Mouse (Mus musculus): ENCODE measurements around the gene Mapk10. TPM values are rescaled to one million over a fixed set of nuclear protein-coding genes. Genes with fewer than 3 reads are reported as not detected.
A peak's percentile ranks its signal among the peaks of the same experiment; 100 is the strongest.

Mapk10 gene
- total RNA-seq (2021): 9.3 and 9.8 TPM in 2 replicates
- long read RNA-seq, experiment 1, full-length matches to known transcripts: 1 of 6 reads
- long read RNA-seq, experiment 1, partial matches to known transcripts: 2 of 6 reads
- long read RNA-seq, experiment 1, other reads (novel, unspliced or antisense): 3 of 6 reads
- long read RNA-seq, experiment 2, partial matches to known transcripts: 2 of 3 reads
- long read RNA-seq, experiment 2, other reads (novel, unspliced or antisense): 1 of 3 reads

DNA sequence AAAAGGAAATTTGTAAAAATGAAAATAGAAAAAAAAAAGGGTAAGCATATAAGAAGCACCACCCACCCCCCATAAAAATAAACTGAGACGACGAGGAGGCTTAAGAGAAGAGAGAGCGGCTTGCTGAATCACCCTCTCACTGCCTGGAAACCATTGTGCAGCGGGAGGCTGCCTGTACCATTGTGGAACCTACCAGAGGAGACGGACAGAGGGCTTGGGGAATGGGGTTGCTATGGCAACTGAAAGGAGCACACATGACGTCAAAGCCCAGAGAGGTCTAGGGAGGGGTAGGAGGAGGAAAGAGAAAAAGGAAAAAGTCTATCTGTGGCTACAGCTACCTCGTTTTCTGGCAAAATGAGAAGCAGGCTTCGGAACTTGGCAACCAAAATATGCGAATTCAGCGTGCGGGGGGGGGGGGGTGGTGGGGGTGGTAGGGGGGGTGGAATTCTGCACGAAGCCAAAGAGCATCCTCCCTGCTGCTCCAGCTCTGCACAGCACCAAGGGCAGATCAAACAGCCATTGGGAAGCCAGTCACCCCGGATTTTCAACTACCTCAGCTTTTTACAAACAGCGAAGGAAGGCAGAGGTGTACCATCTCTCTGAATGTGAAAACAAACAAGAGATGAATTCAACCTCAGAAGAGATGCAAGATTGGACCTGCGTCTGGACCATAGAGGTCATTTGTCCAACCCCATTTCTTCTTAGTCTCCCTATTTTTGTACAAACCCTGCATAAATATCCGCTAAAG, at the start of gene Mapk10:
TSS of gene Mapk10 (minus strand) at position 234 of the 748 bp plus-strand sequence.
- DNase-seq: peak; percentile 72

DNA sequence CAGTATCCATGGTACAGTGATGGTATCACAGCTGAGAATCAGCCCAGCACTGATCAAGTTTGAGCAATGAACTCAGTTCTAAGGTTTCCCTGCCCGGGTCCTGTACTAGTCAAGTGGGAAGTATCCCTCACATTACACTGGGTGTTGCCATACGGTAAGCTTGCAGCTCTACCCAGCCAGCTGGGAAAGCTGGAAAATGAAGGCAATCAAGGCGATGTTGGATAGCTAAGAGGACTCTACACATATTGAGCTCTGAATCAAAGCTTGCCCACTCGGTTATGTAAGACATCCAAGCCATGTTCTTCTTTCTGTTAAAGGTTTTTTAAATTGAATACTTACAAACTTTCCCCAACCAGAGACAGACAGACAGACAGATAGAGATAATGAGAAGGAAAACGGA, 45.0 kb upstream of the Mapk10 start:
- no peak for DNase-seq

DNA sequence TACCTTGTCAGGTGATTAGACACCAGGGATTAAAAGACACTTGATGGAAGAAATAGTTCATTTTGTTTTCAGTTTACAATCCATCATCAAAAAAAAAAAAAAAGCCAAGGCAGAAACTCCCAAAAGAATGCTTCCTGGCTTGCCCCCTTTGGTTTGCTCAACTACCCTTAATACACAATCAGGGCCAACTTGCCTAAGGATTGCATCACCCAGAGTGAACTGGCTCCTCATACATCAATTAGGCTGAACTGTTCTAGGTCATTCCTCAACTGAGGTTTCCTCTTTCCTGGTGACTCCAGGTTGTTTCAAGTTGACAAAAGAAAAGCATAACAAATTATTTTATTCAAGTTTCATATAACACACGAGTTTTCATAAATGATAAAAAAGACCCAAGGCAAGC, 31.3 kb upstream of the Mapk10 start:
- no peak for DNase-seq

DNA sequence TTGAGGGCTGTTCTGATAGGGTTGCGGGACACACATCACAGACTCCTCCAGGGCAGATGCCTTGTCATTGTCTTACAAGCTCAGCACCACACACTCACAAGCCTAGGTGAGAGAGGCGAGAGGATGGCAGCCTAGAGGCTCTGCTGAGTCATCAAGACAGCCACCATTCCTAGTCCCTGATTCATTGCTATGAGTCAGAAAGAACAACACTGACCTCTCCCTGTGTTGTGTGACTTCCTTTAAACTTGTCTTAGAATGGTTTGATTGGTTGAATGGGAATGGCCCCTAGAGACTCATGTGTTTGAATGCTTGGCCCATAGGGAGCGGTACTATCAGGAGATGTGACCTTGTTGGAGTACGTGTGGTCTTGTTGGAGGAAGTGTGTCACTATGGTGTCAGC, 20.7 kb upstream of the Mapk10 start:
- peak; percentile 26 for DNase-seq

DNA sequence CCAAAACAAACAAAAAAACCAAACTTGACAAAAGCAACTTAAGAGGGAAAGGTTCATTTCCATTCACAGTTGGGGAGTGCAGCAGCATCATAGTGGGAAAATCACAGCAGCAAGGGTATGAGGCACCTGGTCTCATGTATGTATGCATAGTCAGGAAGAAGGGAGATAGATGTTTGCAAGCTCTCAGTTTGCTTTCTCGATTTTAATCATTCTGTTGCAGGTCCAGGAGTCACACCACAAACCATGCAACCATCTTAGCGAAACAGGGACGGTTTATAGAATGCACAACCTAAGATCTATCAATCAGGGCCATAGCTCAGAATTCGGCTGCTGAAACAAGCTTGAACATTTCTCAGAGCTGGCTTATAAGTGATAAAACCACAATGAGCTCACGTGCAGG, 19.2 kb upstream of the Mapk10 start:
- DNase-seq: no peak

DNA sequence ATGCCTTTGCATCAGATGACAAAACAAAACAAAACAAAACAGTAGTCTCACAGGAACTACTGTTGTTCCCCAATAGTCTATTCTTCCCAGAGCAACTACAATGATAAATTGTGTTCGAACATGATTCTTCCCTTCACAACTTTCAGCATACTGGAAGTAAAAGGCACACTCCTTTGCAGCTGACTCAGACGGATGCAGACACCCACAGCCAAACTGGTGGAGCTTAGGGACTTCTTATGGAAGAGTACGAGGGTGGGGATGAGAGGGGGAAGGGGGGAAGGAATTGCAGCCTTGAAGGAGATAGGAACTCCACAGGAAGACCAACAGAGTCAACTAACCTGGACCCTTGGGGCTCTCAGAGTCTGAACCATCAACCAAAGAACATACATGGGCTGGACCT, 18.2 kb upstream of the Mapk10 start:
- no peak for DNase-seq

DNA sequence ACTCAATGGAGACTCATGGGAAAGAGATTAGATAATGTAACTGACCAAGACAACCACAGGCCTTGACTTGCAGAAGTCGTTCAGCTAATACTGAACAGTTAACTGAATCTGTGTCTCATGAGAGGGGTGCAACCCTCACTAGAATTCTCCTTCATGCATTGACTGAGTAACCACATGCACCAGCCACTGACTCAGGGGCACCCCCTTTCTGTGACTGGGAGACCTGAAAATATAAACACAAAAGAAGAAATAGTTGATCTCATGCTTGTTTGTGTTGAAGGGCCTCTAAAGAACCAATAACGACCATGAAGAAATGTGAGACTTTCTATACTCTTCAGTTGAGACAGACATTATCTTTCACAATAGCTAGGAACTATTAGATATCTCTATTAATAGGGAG, 10.9 kb upstream of the Mapk10 start:
- DNase-seq: no peak

DNA sequence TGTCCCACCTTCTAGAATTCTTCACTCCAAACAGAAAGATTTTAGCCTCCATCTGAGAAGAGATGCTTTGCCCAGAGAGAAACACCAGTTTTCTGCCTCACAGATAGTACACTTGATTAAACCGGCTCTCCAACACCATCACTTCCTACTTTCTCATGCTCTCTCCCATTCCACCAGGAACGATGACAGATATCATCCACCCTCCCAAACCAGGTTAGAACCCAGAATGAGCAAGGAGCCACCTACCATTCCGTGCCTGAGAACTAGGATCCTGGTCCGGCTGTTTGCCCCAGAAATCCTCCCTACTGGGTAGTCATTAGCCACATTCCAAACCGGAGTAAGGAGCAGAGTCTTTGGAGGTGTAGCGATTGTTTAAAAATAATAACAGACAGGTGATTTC, 490 bp downstream of the Mapk10 start:
- no peak for DNase-seq

DNA sequence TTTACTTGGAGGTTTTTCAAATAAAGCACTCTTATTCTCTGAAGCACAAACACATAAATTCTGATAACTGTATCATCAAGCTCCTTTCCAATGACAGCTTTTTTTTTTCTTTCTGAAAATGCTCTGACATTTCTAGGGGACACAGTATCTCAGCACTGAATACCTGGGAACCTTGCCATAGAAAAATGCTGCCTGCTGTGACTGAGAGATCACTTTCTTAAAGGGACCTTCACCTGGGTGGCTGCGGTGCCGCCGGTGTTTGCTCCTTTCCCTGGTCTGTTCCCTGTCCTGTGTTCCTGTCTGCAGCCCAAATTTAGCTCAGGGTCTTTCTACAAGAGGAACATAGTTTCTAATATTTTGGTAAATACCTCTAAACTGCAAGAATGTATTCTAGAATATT, 1.1 kb downstream of the Mapk10 start:
- no peak for DNase-seq

DNA sequence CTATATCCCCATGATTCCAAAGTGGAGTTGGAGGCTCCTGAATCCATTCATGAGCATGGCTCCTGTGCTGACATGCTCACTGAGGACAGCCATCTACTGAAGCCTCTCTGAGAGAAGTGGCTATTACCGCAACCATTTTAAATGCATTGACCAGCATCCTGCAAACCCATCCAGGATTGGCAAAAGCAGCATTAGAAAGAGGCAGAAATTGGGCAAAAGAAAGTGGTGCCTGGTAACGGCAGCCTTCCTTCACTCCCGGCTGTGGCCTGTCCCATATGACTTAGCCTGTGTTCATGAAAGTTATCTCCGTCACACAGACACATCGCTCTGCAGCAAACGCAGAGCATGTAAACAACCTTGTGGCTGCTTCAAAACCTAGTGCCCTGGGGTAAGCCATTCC, 1.6 kb downstream of the Mapk10 start:
- DNase-seq: no peak

DNA sequence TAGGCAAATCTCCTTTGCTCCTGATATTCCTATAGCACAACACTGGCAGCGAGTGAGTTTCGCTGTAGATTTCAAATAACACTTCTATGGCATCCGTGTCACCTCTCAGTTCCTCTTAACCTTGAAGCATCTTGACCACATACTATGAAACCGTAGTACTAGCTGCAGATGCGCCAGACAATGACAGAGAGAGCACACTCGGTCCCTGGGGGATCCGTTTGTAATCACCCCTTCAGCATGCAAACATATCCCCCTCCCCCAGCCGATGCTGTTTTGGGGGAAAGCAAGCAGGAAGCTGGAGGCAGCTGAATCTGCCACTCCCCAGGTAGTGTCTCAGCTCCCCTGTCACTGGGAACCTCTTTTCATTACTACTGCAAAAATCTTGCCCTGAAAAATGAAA, 2.3 kb downstream of the Mapk10 start:
- no peak for DNase-seq

DNA sequence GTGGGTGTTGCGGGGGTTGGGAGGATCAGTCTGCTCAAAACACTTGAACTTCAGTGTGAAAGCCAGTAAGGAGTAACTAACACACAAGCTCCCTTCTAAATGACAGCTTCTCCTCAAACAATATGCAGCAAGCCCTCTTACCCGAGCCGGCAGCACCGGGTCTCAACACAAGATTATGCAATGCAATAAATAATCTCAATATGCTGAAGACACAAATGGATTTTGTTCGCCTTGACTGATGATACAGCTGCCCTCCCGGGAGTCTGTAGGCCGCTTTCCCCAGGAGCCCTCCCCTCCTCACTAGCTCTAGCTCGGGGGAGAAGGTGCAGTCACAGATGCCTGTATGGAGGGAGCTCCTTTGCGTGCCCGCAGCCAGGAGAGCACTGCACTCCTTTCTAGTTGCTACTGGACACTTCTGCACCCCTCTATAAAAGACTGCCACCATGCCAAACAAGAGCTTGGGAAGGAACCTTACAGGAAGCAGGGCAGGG, 3.1 kb downstream of the Mapk10 start:
- DNase-seq: no peak

DNA sequence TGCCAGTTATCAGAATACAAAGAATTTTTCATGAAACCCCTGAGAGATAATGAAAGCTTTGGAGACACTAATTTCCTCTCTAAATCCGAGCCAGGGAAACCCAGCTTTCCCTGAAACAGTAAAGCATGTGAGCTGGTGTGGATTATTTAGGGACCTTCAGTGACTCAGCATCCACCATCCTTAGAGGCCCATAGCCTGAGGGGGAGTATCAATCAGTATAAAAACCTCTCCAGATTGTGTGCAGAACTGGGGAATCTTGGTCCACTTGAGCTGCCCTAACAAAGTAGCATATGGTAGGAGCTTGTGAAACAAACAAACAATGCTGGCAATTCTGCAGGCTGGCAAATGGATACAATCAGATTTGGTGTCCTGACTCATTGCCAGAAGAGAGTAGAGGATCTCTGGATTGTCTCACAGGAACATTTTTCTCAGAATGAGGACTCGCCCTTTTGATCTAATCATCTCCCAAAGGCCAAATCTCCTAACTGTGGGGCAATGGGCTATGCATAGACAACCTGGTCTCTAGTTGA, 13.3 kb downstream of the Mapk10 start:
- DNase-seq: no peak

DNA sequence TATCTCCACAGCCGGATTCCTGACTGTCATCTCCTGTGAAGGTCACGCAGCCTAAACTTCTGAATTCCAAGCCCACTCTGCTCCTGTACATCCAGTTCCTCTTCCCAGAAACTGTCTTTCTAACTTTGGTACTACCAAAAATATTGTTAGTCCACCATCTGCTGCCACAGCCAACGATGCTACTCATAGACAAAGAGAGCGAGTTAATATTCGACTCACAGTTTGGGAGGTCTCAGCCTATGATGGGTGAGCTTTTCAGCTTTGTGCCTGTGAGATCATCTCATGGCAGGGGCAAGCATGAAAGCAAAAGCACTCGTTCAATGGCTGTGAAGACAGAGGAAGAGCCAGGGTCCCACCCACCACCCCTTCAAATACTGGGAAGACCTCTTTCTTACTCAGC, 16.6 kb downstream of the Mapk10 start:
- DNase-seq: no peak

DNA sequence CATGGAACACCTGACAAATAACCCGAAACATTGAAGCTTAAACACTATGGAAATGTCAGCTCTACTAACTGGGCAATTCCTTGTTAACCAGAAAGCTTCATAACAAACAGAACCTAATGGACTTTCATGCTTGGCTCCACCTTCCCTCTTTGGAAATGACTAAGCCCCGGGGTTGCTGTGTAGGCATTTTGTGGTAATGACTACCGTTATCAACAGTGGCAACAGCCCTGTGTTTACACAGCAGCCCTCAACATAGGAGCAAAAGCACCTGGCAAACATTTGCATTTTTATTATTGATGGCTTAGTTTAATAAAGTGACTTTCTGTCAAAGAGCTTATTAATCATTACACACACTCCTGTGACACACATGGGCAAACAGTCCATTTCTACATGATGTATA, 17.4 kb downstream of the Mapk10 start:
- DNase-seq: no peak

DNA sequence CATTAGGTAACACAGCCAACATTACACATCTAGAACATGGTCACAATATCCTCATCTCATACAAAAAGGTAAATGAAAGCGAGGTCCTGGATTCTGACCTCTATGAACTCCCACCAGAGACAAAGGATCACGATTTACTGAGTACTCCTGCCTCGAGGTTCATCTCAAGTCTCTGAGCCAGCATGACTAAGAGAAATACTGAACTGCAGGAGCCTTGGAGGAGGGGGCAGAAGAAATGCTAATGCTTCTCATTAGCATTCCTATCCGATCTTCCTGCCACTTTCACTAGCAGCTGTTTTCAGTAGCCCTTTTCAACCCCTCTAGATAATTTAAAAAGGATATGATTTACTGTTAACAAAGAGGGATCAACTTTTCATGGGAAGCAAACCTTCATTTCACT, 19.6 kb downstream of the Mapk10 start:
- no peak for DNase-seq

DNA sequence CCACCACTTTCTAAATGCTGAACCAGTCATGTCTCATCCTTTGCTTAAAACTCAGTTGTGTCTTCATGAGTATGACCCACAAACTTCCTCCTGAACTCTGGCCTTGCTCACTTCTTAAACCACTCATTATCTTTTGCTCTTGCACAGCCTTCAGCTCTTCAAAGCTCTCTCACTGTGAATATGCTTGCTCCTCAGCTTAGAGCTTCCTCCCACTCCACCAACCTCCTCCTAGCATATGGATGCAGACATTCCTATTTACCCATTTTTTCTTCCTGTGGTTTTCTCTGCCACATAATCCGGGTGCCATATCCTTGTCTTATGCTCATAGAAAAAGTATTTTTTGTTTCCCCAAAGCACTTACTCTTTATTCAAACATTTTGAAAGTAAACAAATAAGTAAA, 26.9 kb downstream of the Mapk10 start:
- DNase-seq: no peak

DNA sequence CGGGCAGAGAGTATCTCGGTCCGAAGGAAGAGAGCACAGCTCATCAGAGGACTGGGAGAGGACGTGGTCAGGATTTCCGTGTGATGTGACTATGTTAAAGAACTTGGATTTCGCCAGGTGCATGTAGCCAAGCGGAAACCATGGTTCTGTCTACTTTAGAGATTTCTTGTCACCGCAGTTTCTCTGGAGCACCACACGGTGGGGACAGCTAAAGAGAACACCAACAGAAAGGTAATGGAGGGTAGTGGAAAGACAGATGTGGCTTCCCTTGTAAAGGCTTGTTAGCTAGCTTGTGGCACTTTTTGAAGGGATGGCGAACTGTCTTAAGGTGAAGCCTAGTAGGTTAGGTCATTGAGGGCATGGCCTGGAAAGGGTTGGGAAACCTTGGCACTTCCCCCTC, 29.5 kb downstream of the Mapk10 start:
- no peak for DNase-seq

DNA sequence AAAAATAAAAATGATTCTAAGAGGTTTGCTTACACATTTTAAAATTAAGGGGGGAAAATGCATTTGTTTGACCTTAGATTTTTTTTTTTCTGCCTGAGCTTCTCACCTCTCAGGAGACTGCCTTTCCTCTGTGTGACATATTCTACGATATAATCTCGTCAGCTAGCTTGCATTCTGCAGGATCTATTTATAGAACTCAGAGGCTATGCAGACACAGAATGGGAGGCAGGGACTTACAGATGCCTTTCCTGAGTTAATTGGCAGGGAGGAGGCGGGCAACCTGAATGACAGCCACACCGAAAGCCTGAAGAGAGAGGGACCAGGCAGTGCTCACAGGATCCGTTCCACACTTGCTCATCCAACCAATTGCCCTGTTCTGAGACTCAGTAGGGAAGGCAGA, 34.1 kb downstream of the Mapk10 start:
- no peak for DNase-seq

DNA sequence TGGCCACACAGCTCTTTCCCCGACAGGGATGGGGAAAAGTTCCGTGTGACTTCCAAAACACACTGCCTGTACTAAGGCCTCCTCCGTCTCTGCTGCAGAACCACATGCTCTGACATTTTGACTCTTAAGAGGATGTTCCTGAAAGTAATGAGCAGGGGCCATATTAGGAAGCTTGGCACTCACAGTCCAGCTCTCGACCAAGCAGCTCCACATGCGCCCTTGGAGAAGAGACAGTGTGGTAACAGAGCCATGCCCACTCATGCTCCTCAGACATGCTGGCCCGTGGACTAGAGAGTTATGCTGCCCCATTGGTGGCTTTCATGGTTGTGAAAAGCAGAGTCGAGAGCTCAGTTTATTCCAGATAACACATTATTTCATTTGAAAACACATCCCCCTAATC, 35.1 kb downstream of the Mapk10 start:
- no peak for DNase-seq

DNA sequence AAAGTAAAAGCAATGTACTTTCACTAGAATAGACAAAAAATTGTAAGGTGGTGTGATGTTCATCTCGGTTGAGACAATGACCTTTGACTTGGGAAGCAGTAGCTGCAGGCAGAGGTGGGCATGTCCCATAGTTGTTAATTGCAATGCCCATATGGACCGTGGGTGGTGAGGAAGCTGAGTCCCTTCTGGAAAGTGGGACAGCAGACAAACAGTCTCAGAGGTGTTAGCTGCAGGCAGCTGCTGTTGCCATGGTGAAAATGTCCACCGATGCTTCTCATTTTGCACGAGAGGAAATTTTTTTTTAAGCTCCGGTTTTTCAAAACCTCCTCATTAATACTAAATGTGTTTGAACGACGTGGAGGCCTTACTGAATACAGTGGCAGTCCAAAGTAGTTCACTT, 36.5 kb downstream of the Mapk10 start:
- DNase-seq: no peak

DNA sequence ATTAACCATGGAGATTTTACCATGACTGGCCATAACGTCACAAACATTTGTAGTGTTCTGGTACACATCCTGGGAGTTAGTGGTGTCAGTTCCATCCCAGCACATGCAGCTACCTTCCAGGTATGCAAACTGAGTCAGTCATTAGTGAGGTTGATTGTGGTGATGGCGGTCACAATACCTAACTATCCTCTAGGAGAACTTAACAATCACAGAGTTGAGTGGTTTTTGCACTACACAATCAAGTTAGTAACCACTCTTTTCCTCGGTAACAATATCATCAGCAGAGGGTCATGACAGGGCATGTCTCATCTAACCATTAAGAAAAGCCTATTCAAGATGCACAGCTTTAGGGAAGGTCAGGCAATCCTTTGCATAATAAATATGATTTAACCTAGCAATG, 39.9 kb downstream of the Mapk10 start:
- DNase-seq: no peak

DNA sequence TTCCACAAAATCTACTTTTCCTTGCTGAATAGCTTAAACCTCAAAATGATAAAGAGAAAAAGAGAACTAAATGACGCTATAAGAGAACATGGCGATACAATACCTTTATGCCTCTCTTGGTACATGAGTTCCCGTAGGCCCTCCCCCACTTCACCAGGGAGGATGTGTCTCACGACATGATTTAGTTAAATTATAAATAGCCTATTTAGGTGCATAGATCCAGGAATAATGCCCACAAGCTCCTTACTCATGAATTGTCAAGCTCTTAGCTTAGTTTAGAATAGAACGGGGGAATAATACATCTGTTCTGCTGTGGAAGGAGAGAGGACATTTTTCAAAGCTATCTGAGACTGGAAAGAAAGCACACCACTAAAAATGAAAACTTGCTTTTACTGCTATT, 43.8 kb downstream of the Mapk10 start:
- no peak for DNase-seq

DNA sequence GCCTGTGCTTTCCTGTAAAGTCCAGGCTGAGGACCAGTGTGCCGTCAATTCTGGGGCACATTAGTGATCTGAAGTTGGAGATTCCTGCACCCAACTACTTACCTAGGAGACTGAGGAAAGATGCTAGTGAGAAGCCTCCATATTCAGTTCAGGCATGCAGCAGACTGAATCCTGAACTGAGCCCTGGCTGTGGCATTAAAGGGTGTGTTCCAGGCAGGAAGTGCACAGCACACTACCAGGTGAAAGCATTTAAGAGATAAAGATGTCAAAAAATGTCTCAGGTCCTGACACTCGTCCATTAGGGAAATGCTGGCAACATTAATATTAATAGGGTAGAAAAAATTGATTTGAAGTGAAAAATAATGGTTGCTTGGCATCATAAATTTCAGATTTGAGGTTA, 44.4 kb downstream of the Mapk10 start:
- DNase-seq: no peak
